Mouse (Mus musculus): ENCODE measurements around the gene Imp4. TPM values are rescaled to one million over a fixed set of nuclear protein-coding genes. Genes with fewer than 3 reads are reported as not detected.

The Imp4 gene
- 49.3 and 52.2 TPM in 2 replicates for polyA plus RNA-seq (2015; fragmentation: Nextera tagmentation; extraction: Ambion mirVana)

DNA sequence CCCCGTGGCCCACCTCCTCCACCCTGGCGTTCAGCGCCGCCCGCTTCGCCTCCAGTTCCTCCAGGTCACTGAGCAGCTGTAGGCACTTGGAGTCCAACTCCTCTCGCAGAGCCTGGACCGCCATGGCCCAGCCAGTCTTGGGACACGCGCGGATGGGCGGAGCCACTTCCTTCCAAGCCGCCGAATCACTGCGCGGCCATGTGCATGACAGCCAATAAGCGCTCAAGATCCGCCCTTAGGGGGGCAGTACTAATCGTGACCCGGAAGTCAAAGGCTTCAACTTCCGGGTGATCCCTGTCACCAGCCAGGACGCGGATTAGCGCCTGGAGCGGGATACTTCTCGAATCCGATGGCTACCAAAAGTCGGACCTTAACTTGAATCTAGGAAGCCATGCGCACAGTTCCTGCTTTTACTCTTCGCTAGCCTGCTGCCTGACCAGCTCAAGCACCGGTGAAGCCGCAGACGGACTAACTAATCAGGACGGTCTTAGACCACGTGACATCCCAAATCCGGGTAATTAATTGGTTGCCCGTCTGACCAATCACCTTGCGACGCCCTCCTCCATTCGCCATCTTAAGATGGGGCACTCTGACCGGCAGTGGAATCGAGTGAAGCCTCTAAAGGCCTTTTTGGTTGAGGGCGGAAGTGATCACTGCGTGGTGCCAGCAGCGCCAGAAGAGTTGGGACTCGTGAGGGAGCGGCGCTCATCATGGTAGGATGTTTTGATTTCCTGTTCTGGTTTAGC lies at the start of gene Imp4, which contains the start of gene Ccdc115:
Gene Imp4, plus strand, starts transcription at position 637 of the 746 bp plus-strand sequence.
Gene Ccdc115, minus strand, starts transcription at position 458 of the 746 bp plus-strand sequence.
- peak within 1 kb of the TSS; percentile 54 for H3K4me3 ChIP-seq (ENCODE audit: low read depth, low read length)
- H3K9me3 ChIP-seq (replicated peaks; ENCODE audit: control insufficient read depth, low read length, poor library complexity, severe bottlenecking): no peaks in the 10 kb centered on the region
- under 1% methylated on average over 48 of the region's 48 CpGs for WGBS
- peak; percentile 97 for ATAC-seq
- H3K9ac ChIP-seq (ENCODE audit: low read depth, low read length): peak within 1 kb of the TSS; percentile 69
- peak within 1 kb of the TSS; percentile 78 for H3K27ac ChIP-seq (ENCODE audit: low read length)
- H3K36me3 ChIP-seq (ENCODE audit: control insufficient read depth, insufficient read depth, low read length): peaks cover 14% of the 10 kb centered on the region
- H3K4me2 ChIP-seq (ENCODE audit: low read length): peak within 1 kb of the TSS; percentile 63
- H3K27me3 ChIP-seq (ENCODE audit: control insufficient read depth, insufficient read depth, low read depth, low read length): no peaks in the 10 kb centered on the region
- H3K4me1 ChIP-seq (ENCODE audit: control insufficient read depth, insufficient read depth, low read length): peaks cover 16% of the 10 kb centered on the region

DNA sequence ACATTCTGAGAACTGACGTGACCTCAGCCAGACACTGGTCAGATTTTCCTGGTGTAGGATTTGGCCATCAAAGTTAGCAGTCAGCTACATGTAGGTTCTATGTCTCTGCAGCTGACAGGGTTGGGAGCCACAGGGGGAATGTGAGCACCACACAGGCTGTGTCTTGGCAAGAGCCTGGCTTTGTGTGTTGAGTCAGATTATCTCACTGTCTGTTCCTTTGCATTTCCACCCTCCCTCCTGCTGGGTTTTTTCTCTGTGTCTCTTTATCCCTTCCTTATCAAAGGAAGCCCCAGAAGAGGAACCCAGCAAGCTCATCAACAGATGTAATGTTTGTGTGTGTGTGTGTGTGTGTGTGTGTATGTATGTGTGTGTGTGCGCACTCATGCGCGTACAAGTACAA lies 43.3 kb upstream of the Imp4 start:
- Histone ChIP-seq H3K9me3 (replicated peaks; ENCODE audit: control insufficient read depth, low read length, poor library complexity, severe bottlenecking) (no peaks in the 10 kb centered on the region), H3K4me1 (ENCODE audit: control insufficient read depth, insufficient read depth, low read length) (no peaks in the 10 kb centered on the region), H3K9ac (ENCODE audit: low read depth, low read length) (no peak overlapping the region), H3K4me2 (ENCODE audit: low read length) (no peak overlapping the region), H3K4me3 (ENCODE audit: low read depth, low read length) (no peak overlapping the region), H3K27ac (ENCODE audit: low read length) (no peak overlapping the region), H3K27me3 (ENCODE audit: control insufficient read depth, insufficient read depth, low read depth, low read length) (no peaks in the 10 kb centered on the region), H3K36me3 (ENCODE audit: control insufficient read depth, insufficient read depth, low read length) (no peaks in the 10 kb centered on the region)
- WGBS: 63% methylated on average over 4 of the region's 4 CpGs
- ATAC-seq: no peak

DNA sequence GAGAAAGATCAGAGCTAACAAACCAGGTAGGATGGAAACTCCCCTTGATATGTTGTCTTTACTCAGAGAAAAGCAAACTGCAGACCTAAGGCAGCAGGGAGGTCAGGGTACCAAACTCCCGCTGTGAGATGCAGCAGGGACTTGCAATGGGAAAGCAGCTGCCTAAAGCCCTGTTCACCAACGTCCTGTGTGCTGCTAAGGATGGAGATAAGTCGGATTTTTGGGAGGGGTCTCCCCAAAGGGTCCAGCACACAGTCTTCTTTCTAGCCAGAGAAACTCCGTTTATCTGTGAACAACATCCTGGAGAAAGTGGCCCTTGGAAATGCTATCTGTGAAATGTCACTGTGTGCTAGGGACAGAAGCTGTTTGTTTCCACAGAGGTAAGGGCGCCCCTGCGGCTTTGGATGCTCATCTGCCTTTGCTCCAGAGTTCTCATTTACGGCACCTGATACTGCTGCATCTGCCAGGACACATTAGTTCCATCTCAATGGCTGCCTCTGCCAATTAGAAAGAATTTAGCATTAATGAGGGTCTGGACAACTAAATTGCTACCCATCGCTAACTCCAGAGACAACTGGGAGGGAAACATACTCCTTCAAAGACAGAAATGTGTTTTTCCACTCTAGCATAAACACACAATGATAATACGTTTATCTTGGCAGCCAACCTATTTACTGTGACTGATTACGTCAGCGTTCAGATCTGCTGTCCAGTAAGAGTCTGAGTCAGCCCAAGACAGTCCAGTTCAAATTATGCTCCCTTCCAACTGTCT lies 40.3 kb upstream of the Imp4 start:
- H3K4me3 ChIP-seq (ENCODE audit: low read depth, low read length): no peak overlapping the region
- H3K4me1 ChIP-seq (ENCODE audit: control insufficient read depth, insufficient read depth, low read length): no peaks in the 10 kb centered on the region
- no peaks in the 10 kb centered on the region for H3K36me3 ChIP-seq (ENCODE audit: control insufficient read depth, insufficient read depth, low read length)
- H3K9ac ChIP-seq (ENCODE audit: low read depth, low read length): no peak overlapping the region
- no peaks in the 10 kb centered on the region for H3K27me3 ChIP-seq (ENCODE audit: control insufficient read depth, insufficient read depth, low read depth, low read length)
- H3K9me3 ChIP-seq (replicated peaks; ENCODE audit: control insufficient read depth, low read length, poor library complexity, severe bottlenecking): no peaks in the 10 kb centered on the region
- no peak for ATAC-seq
- H3K4me2 ChIP-seq (ENCODE audit: low read length): no peak overlapping the region
- no peak overlapping the region for H3K27ac ChIP-seq (ENCODE audit: low read length)
- 40% methylated on average over 11 of the region's 11 CpGs for WGBS

DNA sequence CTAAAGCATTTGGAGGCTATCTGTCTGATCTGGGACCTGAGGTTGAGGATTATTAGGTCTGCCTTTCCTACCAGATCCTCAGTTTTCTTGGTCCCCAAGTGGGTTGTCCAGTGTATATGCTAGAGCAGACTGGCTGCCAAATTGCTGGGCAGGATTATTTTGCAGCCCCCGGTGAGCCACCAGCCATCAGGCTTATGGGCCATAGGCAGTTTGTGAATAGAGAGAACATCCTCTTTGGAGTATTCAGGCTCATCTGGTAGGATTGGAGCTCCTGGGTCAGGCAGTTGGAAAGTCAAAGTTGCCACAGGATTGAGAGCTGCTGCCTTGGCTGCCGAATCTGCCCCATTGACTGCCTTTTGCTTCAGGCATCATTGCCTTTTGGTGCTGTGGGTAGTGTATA lies 11.2 kb upstream of the Imp4 start:
- ATAC-seq: no peak
- WGBS: 98% methylated on average over 2 of the region's 2 CpGs
- H3K27me3 ChIP-seq (ENCODE audit: control insufficient read depth, insufficient read depth, low read depth, low read length): no peaks in the 10 kb centered on the region
- H3K36me3 ChIP-seq (ENCODE audit: control insufficient read depth, insufficient read depth, low read length): peaks cover 2% of the 10 kb centered on the region; the same call in 1 of the 2 replicates
- no peak overlapping the region for H3K4me3 ChIP-seq (ENCODE audit: low read depth, low read length)
- H3K27ac ChIP-seq (ENCODE audit: low read length): no peak overlapping the region
- peaks cover 17% of the 10 kb centered on the region for H3K9me3 ChIP-seq (replicated peaks; ENCODE audit: control insufficient read depth, low read length, poor library complexity, severe bottlenecking)
- peaks cover 3% of the 10 kb centered on the region for H3K4me1 ChIP-seq (ENCODE audit: control insufficient read depth, insufficient read depth, low read length)
- H3K4me2 ChIP-seq (ENCODE audit: low read length): no peak overlapping the region
- no peak overlapping the region for H3K9ac ChIP-seq (ENCODE audit: low read depth, low read length)

DNA sequence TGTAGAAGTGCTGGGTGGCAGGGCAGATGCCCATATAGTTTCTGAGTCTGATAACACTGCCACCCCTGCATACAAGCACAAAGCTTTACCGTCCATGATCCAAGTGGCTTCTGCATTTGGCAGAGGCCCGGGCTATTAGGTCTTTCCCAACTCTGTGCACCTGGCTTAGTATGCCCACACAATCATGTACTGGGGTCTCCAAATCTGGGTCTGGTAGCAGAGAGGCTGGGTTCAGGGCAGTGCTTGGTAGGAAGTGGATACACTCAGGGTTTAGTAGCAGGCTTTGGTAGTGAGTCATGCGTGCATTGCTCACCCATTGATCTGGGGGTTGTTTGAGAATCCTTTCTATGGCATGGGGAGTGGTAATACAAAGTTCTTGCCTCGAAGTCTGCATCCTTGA lies 10.4 kb upstream of the Imp4 start:
- ATAC-seq: no peak
- Histone ChIP-seq H3K9me3 (replicated peaks; ENCODE audit: control insufficient read depth, low read length, poor library complexity, severe bottlenecking) (peaks cover 17% of the 10 kb centered on the region), H3K4me2 (ENCODE audit: low read length) (no peak overlapping the region), H3K27ac (ENCODE audit: low read length) (no peak overlapping the region), H3K9ac (ENCODE audit: low read depth, low read length) (no peak overlapping the region), H3K27me3 (ENCODE audit: control insufficient read depth, insufficient read depth, low read depth, low read length) (no peaks in the 10 kb centered on the region), H3K4me3 (ENCODE audit: low read depth, low read length) (no peak overlapping the region), H3K36me3 (ENCODE audit: control insufficient read depth, insufficient read depth, low read length) (peaks cover 2% of the 10 kb centered on the region; the same call in 1 of the 2 replicates), H3K4me1 (ENCODE audit: control insufficient read depth, insufficient read depth, low read length) (peaks cover 9% of the 10 kb centered on the region)
- 92% methylated on average over 4 of the region's 4 CpGs for WGBS

DNA sequence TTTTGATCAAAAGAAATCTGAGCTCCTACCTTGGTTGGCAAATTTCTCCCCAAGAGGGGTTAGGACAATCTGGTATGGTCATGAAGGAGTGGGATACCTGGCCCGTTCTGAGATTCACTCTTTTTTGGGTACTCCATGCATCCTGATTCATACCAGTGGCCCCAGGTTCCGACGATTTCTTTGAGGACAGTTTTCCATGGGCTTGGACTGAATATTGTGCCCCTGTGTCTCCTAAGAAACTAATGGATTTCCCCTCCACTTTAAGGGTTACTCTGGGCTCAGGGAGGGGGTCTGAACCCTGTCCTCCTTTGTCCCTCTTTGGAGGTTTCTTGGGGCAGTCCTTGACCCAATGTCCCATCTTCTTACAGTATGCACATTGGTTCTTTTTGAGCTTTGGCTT lies 8.7 kb upstream of the Imp4 start:
- Histone ChIP-seq H3K36me3 (ENCODE audit: control insufficient read depth, insufficient read depth, low read length) (peaks cover 2% of the 10 kb centered on the region; the same call in 1 of the 2 replicates), H3K9me3 (replicated peaks; ENCODE audit: control insufficient read depth, low read length, poor library complexity, severe bottlenecking) (peaks cover 17% of the 10 kb centered on the region), H3K9ac (ENCODE audit: low read depth, low read length) (no peak overlapping the region), H3K27me3 (ENCODE audit: control insufficient read depth, insufficient read depth, low read depth, low read length) (no peaks in the 10 kb centered on the region), H3K4me2 (ENCODE audit: low read length) (no peak overlapping the region), H3K27ac (ENCODE audit: low read length) (no peak overlapping the region), H3K4me3 (ENCODE audit: low read depth, low read length) (no peak overlapping the region), H3K4me1 (ENCODE audit: control insufficient read depth, insufficient read depth, low read length) (peaks cover 9% of the 10 kb centered on the region)
- WGBS: 94% methylated on average over 3 of the region's 3 CpGs
- ATAC-seq: no peak

DNA sequence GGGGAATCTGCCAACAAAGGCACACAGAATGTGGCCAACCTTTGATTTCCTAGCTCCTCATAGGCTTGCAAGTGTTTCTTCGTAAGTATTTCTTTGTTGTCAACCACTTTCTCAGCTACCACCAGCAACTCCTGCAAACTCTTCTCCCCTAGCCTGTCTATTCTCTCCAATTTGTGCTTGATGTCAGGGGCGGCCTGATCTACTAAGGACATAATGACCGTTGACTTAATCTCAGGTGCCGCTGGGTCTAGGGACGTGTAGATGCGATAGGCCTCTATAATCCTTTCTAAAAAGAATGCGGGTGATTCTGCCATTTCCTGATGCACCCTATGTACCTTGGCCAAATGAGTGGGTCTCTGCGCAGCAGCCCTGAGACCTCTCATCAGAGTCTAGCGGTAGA lies 8.2 kb upstream of the Imp4 start:
- H3K27ac ChIP-seq (ENCODE audit: low read length): no peak overlapping the region
- no peak overlapping the region for H3K4me2 ChIP-seq (ENCODE audit: low read length)
- ATAC-seq: no peak
- 95% methylated on average over 9 of the region's 9 CpGs for WGBS
- peaks cover 9% of the 10 kb centered on the region for H3K4me1 ChIP-seq (ENCODE audit: control insufficient read depth, insufficient read depth, low read length)
- H3K27me3 ChIP-seq (ENCODE audit: control insufficient read depth, insufficient read depth, low read depth, low read length): no peaks in the 10 kb centered on the region
- peaks cover 17% of the 10 kb centered on the region for H3K9me3 ChIP-seq (replicated peaks; ENCODE audit: control insufficient read depth, low read length, poor library complexity, severe bottlenecking)
- H3K9ac ChIP-seq (ENCODE audit: low read depth, low read length): no peak overlapping the region
- no peak overlapping the region for H3K4me3 ChIP-seq (ENCODE audit: low read depth, low read length)
- H3K36me3 ChIP-seq (ENCODE audit: control insufficient read depth, insufficient read depth, low read length): peaks cover 2% of the 10 kb centered on the region; the same call in 1 of the 2 replicates

DNA sequence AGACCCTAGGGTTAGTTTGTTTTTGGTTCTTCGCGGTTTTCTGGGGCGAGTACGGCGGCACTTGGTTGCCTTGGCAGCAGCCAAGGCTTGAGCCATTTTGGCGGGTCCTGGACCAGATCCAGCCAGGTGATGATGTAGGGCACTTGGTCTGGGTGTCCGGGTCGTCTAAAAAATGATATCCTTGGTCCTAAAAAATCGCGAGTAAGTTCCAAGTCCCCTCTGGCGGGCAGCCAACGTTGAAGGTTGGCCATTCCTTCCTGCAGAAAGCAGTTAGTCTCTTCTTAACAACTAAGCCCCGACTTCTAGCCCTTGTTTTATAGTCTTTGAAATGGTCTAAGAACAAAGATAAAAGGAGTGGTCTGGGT lies 7.3 kb upstream of the Imp4 start:
- Histone ChIP-seq H3K4me2 (ENCODE audit: low read length) (peak overlapping the region; percentile 77), H3K36me3 (ENCODE audit: control insufficient read depth, insufficient read depth, low read length) (peaks cover 2% of the 10 kb centered on the region; the same call in 1 of the 2 replicates), H3K27ac (ENCODE audit: low read length) (no peak overlapping the region; the same call in 1 of the 2 replicates), H3K9me3 (replicated peaks; ENCODE audit: control insufficient read depth, low read length, poor library complexity, severe bottlenecking) (peaks cover 17% of the 10 kb centered on the region), H3K9ac (ENCODE audit: low read depth, low read length) (peak overlapping the region; percentile 73; the same call in 1 of the 2 replicates), H3K4me1 (ENCODE audit: control insufficient read depth, insufficient read depth, low read length) (peaks cover 9% of the 10 kb centered on the region), H3K27me3 (ENCODE audit: control insufficient read depth, insufficient read depth, low read depth, low read length) (no peaks in the 10 kb centered on the region), H3K4me3 (ENCODE audit: low read depth, low read length) (peak overlapping the region; percentile 53)
- 23% methylated on average over 13 of the region's 13 CpGs for WGBS
- no peak for ATAC-seq
